Mouse (Mus musculus) heart, embryonic 14.5 days (tissue): ENCODE measurements around the gene Olfr978. TPM values are rescaled to one million over a fixed set of nuclear protein-coding genes. Genes with fewer than 3 reads are reported as not detected.

ENCODE experiments used
- polyA plus RNA-seq: library from polyadenylated mRNA; unstranded; fragments of >200 nt; fragmentation: Nextera tagmentation; extraction: Ambion mirVana; gene quantifications from 2 replicates; pipeline ENCODE4 v1.2.1, GENCODE M21; 2014

Gene Olfr978
- polyA plus RNA-seq, 1 experiment from 2014 or later, result not detected

Other genes starting within 250 kb of the Olfr978 start
- gene Olfr967, start 245.9 kb upstream of the Olfr978 start, polyA plus RNA-seq, result not detected in 2 replicates
- gene Olfr968, start 208.9 kb upstream of the Olfr978 start, polyA plus RNA-seq, result not detected in 2 replicates
- not detected in 2 replicates for gene Olfr969, start 201.2 kb upstream of the Olfr978 start, polyA plus RNA-seq
- not detected in 2 replicates for gene Olfr970, start 183.3 kb upstream of the Olfr978 start, polyA plus RNA-seq
- not detected in 2 replicates for gene Olfr971, start 155.2 kb upstream of the Olfr978 start, polyA plus RNA-seq
- not detected in 2 replicates for gene Olfr972, start 125.7 kb upstream of the Olfr978 start, polyA plus RNA-seq
- gene Olfr229, start 84.8 kb upstream of the Olfr978 start, polyA plus RNA-seq, result not detected in 2 replicates
- gene Olfr974, start 54.6 kb upstream of the Olfr978 start, polyA plus RNA-seq, result not detected in 2 replicates
- gene Olfr975, start 40.1 kb upstream of the Olfr978 start, polyA plus RNA-seq, result not detected in 2 replicates
- gene Olfr976, start 31.0 kb upstream of the Olfr978 start, polyA plus RNA-seq, result not detected in 2 replicates
- gene Olfr979, start 11.4 kb downstream of the Olfr978 start, polyA plus RNA-seq, result not detected in 2 replicates
- gene Olfr980, start 17.5 kb downstream of the Olfr978 start, polyA plus RNA-seq, result not detected in 2 replicates
- not detected in 2 replicates for gene Olfr981, start 29.4 kb downstream of the Olfr978 start, polyA plus RNA-seq
- gene Olfr982, start 81.7 kb downstream of the Olfr978 start, polyA plus RNA-seq, result not detected in 2 replicates
- gene Olfr983, start 101.5 kb downstream of the Olfr978 start, polyA plus RNA-seq, result not detected in 2 replicates
- not detected in 2 replicates for gene Olfr984, start 122.1 kb downstream of the Olfr978 start, polyA plus RNA-seq
- not detected in 2 replicates for gene Olfr985, start 138.1 kb downstream of the Olfr978 start, polyA plus RNA-seq
- not detected in 2 replicates for gene Tmem225, start 156.0 kb downstream of the Olfr978 start, polyA plus RNA-seq
- gene Olfr986, start 188.8 kb downstream of the Olfr978 start, polyA plus RNA-seq, result not detected in 2 replicates
- gene Zfp202, start 200.2 kb downstream of the Olfr978 start, polyA plus RNA-seq, result 3.3 TPM in 2 replicates